Mouse (Mus musculus) hindbrain, embryonic 16.5 days (tissue): ENCODE measurements around the gene Ninj2. TPM values are rescaled to one million over a fixed set of nuclear protein-coding genes. Genes with fewer than 3 reads are reported as not detected.

Source experiments
- ATAC-seq: fragments of 200-750 bp; cut with Nextera tagmentation; 2 replicates; pipeline ENCODE4 v1.8.0; 2017; ENCODE audit warnings: moderate TSS enrichment, moderate library complexity
- H3K27ac ChIP-seq: fragments of 300-500 bp; sonication (generic); 2 replicates; pipeline ENCODE4 v1.5.1; 2014; ENCODE audit warnings: low read depth, mild to moderate bottlenecking, control low read depth, low read length, moderate library complexity
- H3K27me3 ChIP-seq: fragments of 300-500 bp; sonication (generic); replicated peaks from 2 replicates; pipeline ENCODE4 v1.6.1; 2014; ENCODE audit warnings: low read length; ENCODE audit not compliant: control insufficient read depth, insufficient read depth
- H3K36me3 ChIP-seq: fragments of 300-500 bp; sonication (generic); 2 replicates; pipeline ENCODE4 v1.6.1; 2014; ENCODE audit warnings: mild to moderate bottlenecking, low read length, moderate library complexity, mixed read lengths; ENCODE audit not compliant: control insufficient read depth, insufficient read depth
- H3K4me1 ChIP-seq: fragments of 300-500 bp; sonication (generic); 2 replicates; pipeline ENCODE4 v1.6.1; 2014; ENCODE audit warnings: low read depth, low read length; ENCODE audit not compliant: control insufficient read depth, insufficient read depth
- H3K4me2 ChIP-seq: fragments of 300-500 bp; sonication (generic); 2 replicates; pipeline ENCODE4 v1.6.1; 2014; ENCODE audit warnings: mild to moderate bottlenecking, low read length, control low read depth, moderate library complexity
- H3K4me3 ChIP-seq: fragments of 300-500 bp; sonication (generic); 2 replicates; pipeline ENCODE4 v1.5.1; 2014; ENCODE audit warnings: mild to moderate bottlenecking, low read length, control low read depth, moderate library complexity
- H3K9ac ChIP-seq: fragments of 300-500 bp; sonication (generic); 2 replicates; pipeline ENCODE4 v1.6.1; 2014; ENCODE audit warnings: low read depth, mild to moderate bottlenecking, control low read depth, low read length, moderate library complexity
- H3K9me3 ChIP-seq: fragments of 300-500 bp; sonication (generic); 2 replicates; pipeline ENCODE4 v1.6.1; 2014; ENCODE audit warnings: mild to moderate bottlenecking, low read length, moderate library complexity; ENCODE audit not compliant: control insufficient read depth
- WGBS: fragments of 180-500 bp; shearing (Covaris S2); extraction: QIAGEN DNeasy Blood & Tissue Kit; methylation state at CpG from one replicate; pipeline ENCODE4 v1.1.7; 2014; 5-methylcytosine and 5-hydroxymethylcytosine counted together
- polyA plus RNA-seq: library from polyadenylated mRNA; unstranded; fragments of >200 nt; fragmentation: Nextera tagmentation; extraction: Ambion mirVana; gene quantifications from 2 replicates; pipeline ENCODE4 v1.2.1, GENCODE M21; 2015

The Ninj2 gene
- polyA plus RNA-seq, 1 experiment from 2014 or later, result not detected

- Histone ChIP-seq H3K9ac (no peak overlapping the region), H3K9me3 (no peaks in the 10 kb centered on the region), H3K27ac (no peak overlapping the region), H3K27me3 (no peaks in the 10 kb centered on the region), H3K4me1 (no peaks in the 10 kb centered on the region), H3K36me3 (no peaks in the 10 kb centered on the region), H3K4me3 (no peak overlapping the region), H3K4me2 (no peak overlapping the region)
- 83% methylated on average over 5 of the region's 5 CpGs for WGBS
- ATAC-seq, result no peak
These were observed 147.3 kb downstream of the Ninj2 start for GRCm38 (mm10) chr6:120240461-120240860.

- no peaks in the 10 kb centered on the region for H3K27me3 ChIP-seq
- no peak overlapping the region for H3K9ac ChIP-seq
- no peak for ATAC-seq
- H3K9me3 ChIP-seq, result no peaks in the 10 kb centered on the region
- H3K27ac ChIP-seq, result no peak overlapping the region
- no peaks in the 10 kb centered on the region for H3K36me3 ChIP-seq
- 88% methylated on average over 12 of the region's 12 CpGs for WGBS
- no peaks in the 10 kb centered on the region for H3K4me1 ChIP-seq
- H3K4me3 ChIP-seq, result no peak overlapping the region
- H3K4me2 ChIP-seq, result no peak overlapping the region
These were observed 148.3 kb downstream of the Ninj2 start for GRCm38 (mm10) chr6:120241453-120241852.

DNA sequence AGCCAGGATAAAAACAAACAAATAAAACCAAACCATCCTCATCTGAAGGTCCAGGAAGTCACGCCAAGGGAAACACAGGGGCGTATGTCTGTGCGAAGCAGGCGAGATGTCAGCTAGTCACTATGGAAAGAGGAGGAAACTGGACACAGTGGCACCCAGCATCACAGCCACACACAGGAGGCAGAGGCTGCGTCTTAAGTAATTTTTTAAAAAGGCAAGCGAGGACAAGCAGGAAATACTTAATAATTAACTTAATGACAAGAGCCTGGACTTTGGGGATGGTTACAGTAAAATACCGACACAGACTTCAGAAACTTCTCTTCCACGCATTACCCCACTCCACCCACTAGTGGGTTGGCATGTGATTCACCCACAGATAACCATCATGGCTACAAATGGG, 149.4 kb downstream of the Ninj2 start:
- H3K9ac ChIP-seq, result no peak overlapping the region
- H3K27me3 ChIP-seq, result no peaks in the 10 kb centered on the region
- H3K27ac ChIP-seq, result no peak overlapping the region
- no peak for ATAC-seq
- H3K4me1 ChIP-seq, result no peaks in the 10 kb centered on the region
- WGBS, result 85% methylated on average over 8 of the region's 8 CpGs
- H3K4me3 ChIP-seq, result no peak overlapping the region
- H3K9me3 ChIP-seq, result no peaks in the 10 kb centered on the region
- H3K4me2 ChIP-seq, result no peak overlapping the region
- no peaks in the 10 kb centered on the region for H3K36me3 ChIP-seq

DNA sequence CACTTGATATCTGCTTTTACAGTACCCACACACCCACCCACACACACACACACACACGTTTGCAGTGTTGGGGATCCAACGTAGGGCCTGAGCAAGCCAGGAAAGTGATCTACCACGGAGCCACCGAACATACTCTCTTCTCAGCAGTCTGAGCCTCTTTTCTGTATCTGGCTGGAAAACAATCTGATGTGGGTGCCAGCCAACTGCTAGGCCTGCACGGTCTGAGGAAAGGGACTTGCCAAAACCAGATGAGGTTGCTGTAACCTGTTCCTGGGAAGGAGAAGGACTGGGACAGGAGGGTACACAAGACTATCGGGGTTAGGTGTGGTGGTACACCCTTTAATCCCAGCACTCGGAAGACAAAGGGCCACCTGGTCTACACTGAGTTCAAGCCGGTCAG, 150.1 kb downstream of the Ninj2 start:
- Histone ChIP-seq H3K4me2 (no peak overlapping the region), H3K4me3 (no peak overlapping the region), H3K9me3 (no peaks in the 10 kb centered on the region), H3K27me3 (no peaks in the 10 kb centered on the region), H3K4me1 (no peaks in the 10 kb centered on the region), H3K27ac (no peak overlapping the region), H3K9ac (no peak overlapping the region), H3K36me3 (no peaks in the 10 kb centered on the region)
- ATAC-seq, result no peak
- 73% methylated on average over 8 of the region's 8 CpGs for WGBS

- no peak for ATAC-seq
- no peak overlapping the region for H3K9ac ChIP-seq
- H3K27me3 ChIP-seq, result no peaks in the 10 kb centered on the region
- H3K4me1 ChIP-seq, result no peaks in the 10 kb centered on the region
- H3K4me2 ChIP-seq, result no peak overlapping the region
- no peak overlapping the region for H3K4me3 ChIP-seq
- 85% methylated on average over 5 of the region's 5 CpGs for WGBS
- no peaks in the 10 kb centered on the region for H3K36me3 ChIP-seq
- no peak overlapping the region for H3K27ac ChIP-seq
- no peaks in the 10 kb centered on the region for H3K9me3 ChIP-seq
These were observed 153.5 kb downstream of the Ninj2 start for GRCm38 (mm10) chr6:120246676-120247075.

- H3K9me3 ChIP-seq, result no peaks in the 10 kb centered on the region
- H3K9ac ChIP-seq, result no peak overlapping the region
- no peak for ATAC-seq
These were observed 156.7 kb downstream of the Ninj2 start for GRCm38 (mm10) chr6:120249831-120250230.

More at GRCm38 (mm10) chr6:120249831-120250230, 156.7 kb downstream of the Ninj2 start:
- 86% methylated on average over 5 of the region's 5 CpGs for WGBS
- Histone ChIP-seq H3K27me3 (no peaks in the 10 kb centered on the region), H3K27ac (no peak overlapping the region), H3K36me3 (no peaks in the 10 kb centered on the region), H3K4me2 (no peak overlapping the region), H3K4me3 (no peak overlapping the region), H3K4me1 (no peaks in the 10 kb centered on the region)

Other genes with a start within 250 kb of the Ninj2 start
- gene Erc1, start 245.2 kb upstream of the Ninj2 start, polyA plus RNA-seq, result 42.9 and 46.9 TPM in 2 replicates
- gene Rad52, start 190.7 kb upstream of the Ninj2 start, polyA plus RNA-seq, result 24.0 and 25.5 TPM in 2 replicates
- 37.7 and 43.4 TPM in 2 replicates for gene Wnk1, start 54.7 kb upstream of the Ninj2 start, polyA plus RNA-seq
- 0.14 TPM in 1 of 2 replicates, not detected in the other for gene D330020A13Rik, start 201.0 kb downstream of the Ninj2 start, polyA plus RNA-seq
- gene B4galnt3, start 201.2 kb downstream of the Ninj2 start, polyA plus RNA-seq, result 0.20 and 0.24 TPM in 2 replicates